Mouse (Mus musculus) frontal cortex, adult (tissue): ENCODE results near the gene Cst3.

Experiments
- ATAC-seq: cut with Nextera tagmentation; 2 replicates; pipeline ENCODE4 v1.9.2; 2017; ENCODE audit warnings: mild to moderate bottlenecking, moderate library complexity, mixed read lengths; ENCODE audit not compliant: low TSS enrichment

Gene Cst3

GRCm38 (mm10) chr2:148875335-148875811 lies at the start of gene Cst3:
Gene Cst3 (minus strand): TSS chr2:148875692.
- peak; percentile 83 for ATAC-seq

DNA sequence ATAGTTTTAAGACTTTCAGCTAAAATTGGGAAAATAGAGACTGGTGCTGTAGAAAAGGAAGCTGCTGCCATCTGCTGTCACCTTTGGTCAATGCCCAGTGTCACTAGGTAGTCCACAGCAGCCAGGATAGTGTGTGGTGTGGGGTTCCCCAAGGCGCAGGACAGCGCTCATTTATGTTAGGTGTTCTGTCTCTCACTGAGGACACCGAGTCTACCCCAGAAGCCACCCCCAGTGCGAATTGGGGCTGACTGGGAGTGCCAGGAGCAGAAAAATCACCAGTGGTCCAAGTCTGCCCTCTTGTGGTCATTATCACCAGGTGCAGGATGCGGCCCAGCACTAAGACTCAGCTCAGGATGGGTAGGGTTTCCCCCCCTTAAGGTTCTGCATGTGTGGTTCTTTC lies 26.8 kb upstream of the Cst3 start:
- peak; percentile 94 for ATAC-seq

- no peak for ATAC-seq
These were observed 24.8 kb upstream of the Cst3 start for GRCm38 (mm10) chr2:148900305-148900704.

GRCm38 (mm10) chr2:148896219-148896618 lies 20.7 kb upstream of the Cst3 start:
- 0 out of 2 replicates have a peak, but pooled peaks have one; percentile 44 for ATAC-seq

- no peak for ATAC-seq
These were observed 17.6 kb upstream of the Cst3 start for GRCm38 (mm10) chr2:148893107-148893506.

GRCm38 (mm10) chr2:148890021-148890851 lies 14.7 kb upstream of the Cst3 start:
- ATAC-seq = peak; percentile 90

GRCm38 (mm10) chr2:148889331-148890010 lies 14.0 kb upstream of the Cst3 start:
- ATAC-seq = no peak

GRCm38 (mm10) chr2:148888872-148889271 lies 13.4 kb upstream of the Cst3 start:
- no peak for ATAC-seq

DNA sequence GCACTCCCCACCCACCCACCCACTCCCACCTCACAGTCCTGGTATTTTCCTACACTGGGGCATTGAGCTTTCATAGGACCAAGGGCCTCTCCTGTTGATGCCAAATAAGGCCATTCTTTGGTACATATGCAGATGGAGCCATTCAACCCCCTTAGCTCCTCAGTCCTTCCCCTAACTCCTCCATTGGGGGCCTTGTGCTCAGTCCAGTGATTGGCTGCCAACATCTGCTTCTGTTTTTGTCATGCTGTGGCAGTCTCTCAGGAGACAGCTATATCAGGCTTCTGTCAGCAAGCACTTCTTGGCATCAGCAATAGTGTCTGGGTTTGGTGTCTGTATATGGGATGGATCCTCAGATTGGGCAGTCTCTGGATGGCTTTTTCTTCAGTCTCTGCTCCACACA lies 9.2 kb upstream of the Cst3 start:
- ATAC-seq = no peak

GRCm38 (mm10) chr2:148879199-148879598 lies 3.7 kb upstream of the Cst3 start:
- ATAC-seq = no peak

DNA sequence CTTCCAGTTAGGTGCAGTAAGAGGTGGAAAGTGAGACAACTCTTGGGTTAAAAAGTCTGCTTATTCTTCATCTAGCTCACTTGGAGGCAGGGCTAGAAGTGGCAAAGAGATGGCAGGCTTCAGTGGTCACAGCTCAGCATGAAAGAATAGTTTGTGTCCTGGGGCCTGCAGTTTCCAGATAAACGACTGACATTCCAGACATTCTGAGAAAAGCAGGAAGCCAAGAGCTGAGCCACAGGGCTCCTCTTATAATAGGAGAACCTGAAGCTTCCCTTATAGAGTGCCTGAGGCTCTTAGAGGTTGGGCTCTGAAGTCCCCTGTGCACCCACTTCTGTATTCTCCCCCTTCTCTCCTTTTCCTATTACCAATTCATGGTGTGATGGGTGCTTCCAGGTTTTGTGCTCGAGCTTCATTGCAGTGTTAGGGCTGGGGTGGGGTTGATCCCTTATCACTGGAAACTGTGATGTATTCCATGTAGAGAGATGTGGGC lies 3.2 kb upstream of the Cst3 start:
- no peak for ATAC-seq

DNA sequence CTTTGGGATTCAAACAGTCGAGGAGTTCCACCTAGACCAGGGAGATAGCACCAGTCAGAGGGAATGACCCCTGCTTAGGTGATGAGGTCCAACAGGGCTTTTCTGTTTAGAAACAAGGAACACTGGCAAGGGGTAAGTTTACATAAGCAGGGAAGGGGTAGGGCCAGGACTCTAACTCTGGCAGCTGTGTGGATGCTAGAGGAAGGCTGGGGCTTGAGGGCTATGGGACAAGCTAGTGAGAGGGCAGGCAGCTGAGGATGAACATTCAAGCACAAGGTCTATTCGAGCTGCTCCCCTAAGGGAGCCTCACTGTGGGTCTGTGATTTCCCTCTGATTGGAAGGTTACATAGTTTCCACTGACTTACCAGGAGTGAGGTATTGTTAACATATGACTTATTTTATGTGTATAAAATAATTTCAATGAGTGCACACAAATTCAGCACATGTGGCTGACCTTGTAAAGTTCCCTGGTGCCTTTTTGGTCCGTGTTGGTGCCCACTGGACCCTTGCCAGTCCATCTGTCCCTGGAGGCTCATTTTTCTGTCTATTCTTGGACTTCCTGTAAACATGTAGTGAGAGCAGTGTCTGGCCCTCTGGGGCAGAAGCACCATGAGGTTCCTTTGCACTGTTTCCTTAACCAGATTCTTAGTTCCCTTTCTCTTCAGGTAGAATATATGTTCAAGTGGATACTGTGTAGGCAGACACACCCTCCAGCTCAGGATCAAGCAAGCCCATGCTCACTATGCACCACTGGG lies 1.7 kb upstream of the Cst3 start:
- no peak for ATAC-seq

DNA sequence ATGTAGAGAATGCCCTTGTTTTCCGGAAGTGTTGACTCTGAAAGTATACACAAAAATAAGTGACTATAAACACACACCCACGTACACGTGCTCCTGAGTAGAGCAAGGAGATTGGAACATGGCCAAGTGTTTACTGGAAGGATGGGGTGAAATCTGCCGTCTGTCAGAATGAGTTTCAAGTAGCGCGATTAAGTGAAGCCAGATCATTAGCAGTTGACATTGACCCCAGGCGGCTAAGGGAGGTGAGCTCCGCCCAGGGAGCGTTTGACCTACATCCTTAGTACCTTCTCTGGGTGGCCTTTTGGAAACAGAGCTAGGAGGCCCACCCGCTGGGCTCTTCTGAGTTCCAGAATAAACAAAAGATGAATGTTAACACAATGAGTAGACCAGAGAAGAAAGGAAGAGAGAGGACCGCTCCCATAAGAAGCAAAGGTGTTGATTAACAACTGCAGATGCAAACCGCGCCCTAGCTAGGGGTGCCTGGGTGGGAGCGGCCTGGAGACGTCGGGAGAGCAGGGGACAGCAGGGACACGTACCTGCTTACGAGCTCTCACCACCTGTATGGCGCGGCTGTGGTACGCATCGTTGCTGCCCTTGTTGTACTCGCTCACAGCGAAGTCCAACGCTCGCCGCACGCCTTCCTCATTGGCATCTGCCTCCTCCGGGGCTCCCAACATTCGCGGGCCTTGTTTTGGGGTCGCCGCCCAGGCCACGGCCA lies 716 bp downstream of the Cst3 start:
- ATAC-seq = peak; percentile 31

DNA sequence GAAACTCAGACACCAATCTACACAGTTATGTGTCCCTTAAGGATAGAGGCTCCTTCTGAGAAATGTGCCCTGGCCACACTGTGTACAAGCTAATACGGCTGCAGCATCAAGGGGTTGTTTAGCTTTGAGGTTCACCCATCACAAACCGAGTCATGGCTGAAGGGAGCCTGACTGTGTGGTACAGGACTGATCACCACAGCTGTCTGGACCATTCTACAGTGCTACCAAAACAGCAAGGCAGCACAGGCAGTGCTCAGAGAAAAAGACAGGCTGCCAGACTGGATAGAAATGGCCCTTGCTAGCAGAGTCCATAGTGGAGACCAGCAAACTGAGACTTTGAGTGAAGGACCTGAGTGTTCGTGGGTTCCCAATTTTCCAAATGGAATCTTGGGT lies 1.3 kb downstream of the Cst3 start:
- no peak for ATAC-seq

DNA sequence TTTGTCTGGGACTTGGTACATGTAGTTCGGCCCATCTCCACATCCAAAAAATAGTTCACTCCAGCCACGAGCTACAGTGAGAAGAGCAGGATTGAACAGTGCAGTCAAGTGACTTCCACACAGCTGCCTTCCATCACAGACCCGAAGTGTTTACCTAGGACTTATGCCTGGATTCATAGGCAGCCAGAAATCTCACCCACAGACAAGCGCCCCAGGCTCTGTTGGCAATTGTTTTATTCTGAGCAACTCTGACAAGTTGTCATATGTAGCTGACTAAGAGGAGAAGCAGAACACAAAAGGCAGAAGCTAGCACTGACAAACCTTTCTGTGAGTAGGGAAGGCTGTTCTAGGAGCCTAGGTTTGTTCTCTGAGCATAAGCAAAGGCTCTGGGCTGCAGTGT lies 2.6 kb downstream of the Cst3 start:
- ATAC-seq = peak; percentile 41

- ATAC-seq = no peak
These were observed 5.0 kb downstream of the Cst3 start for GRCm38 (mm10) chr2:148870526-148870925.

DNA sequence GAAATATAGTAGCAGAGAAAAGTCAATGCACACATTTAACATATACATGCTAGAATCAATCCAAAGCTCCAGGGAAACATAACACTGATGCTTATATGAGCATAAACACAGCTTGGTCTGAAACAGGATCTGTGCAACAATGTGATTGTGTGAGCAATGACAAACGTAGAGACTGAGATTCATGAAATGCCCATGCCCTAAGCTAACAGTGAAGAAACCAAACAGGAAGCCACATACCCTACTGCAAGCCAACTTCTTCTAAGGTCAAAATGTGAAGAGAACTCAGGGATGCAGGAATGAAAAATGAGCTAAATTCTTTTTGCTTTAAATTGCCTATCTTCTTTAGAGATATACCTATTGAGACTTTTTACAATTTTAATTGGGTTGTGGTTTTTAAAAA lies 6.5 kb downstream of the Cst3 start:
- no peak for ATAC-seq

DNA sequence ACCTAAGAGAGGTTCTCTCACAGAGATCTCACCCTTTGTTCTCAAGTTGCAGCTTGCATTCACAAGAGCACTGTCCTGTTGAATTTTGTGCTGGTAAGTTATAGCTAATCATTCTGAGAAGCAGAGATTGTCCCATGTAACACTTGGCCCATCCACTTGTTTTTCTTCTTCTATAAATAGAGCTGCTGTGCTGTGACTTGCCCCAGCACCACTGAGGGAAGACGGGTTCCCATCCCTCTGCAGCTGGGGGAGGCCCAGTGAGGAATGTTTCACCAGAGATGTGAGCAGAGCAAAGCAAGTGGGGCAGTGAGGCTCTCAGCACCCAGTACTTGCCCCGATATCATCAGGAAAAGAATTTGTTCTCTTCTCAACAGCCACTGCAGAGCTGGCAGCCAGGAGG lies 10.5 kb downstream of the Cst3 start, which contains the start of gene 9230104L09Rik:
Gene 9230104L09Rik, minus strand, starts transcription at position 73 of the 400 bp plus-strand sequence.
- ATAC-seq = no peak

DNA sequence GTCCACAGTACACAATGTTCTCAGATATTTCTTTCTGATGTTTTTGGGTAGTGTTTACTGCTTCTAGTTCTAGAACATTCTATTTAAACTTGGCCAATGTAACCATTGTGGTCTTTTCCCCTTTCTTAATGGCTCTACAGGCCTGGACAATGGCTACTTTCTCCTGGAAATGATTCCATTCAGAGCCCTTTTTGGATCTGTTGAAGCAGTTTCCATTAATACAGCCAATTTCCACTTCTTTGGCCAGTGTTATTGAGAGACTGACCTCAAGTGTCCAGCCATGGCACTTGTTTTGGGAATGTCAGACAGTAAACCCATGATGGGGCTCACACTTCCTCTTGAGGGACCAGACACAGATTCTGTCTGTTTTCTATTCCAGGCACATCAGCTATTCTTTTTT lies 13.8 kb downstream of the Cst3 start:
- peak; percentile 38; the same call in 1 of the 2 replicates for ATAC-seq

- peak; percentile 76 for ATAC-seq
These were observed 14.5 kb downstream of the Cst3 start for GRCm38 (mm10) chr2:148860993-148861392.

GRCm38 (mm10) chr2:148857506-148857905 lies 18.0 kb downstream of the Cst3 start:
- ATAC-seq = peak; percentile 76
